Mouse (Mus musculus): ENCODE measurements around the gene Agps.

The Agps gene

GRCm38 (mm10) chr2:75831881-75832633 lies at the start of gene Agps:
Agps (plus strand) TSS chr2:75832177.
- in situ Hi-C loops (cut with MboI; ENCODE audit: unreplicated experiment in 2 of 2), result no loop called here

- in situ Hi-C loops (cut with MboI; ENCODE audit: unreplicated experiment in 2 of 2), result loop anchor here (5.0 to 25.0 kb wide), 7 partner anchors 61 to 1081 kb away; partner anchors contain the start of genes Cyct (in 1 of the 2), Hoxd8 (in 1 of the 2) and Rbm45 (in 1 of the 2)
Observed at GRCm38 (mm10) chr2:75786075-75786474, 45.9 kb upstream of the Agps start.

DNA sequence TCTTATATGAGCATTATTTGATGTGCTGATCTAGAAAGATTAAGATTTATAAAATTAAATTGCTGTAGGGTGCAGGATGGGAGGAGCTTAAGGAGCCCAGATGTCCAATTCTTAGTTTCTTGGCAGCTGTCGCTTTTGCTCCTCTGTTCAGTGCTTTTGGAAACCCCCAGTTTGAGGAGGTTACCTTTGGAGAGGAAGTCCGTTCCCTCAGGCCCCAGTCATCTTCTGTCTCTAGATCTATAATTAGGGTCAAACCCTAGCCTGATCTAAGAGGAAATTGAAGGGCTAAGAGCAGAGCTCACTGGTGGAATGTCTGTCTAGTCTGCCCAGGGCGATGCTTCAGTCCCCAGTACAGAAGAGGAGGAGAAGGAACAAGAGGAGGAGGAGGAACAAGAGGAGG lies 43.5 kb upstream of the Agps start:
- in situ Hi-C loops (cut with MboI; ENCODE audit: unreplicated experiment in 2 of 2), result loop anchor here (5.0 to 25.0 kb wide), 7 partner anchors 59 to 1084 kb away; partner anchors contain the start of genes Cyct (in 1 of the 2), Hoxd8 (in 1 of the 2) and Rbm45 (in 1 of the 2)

DNA sequence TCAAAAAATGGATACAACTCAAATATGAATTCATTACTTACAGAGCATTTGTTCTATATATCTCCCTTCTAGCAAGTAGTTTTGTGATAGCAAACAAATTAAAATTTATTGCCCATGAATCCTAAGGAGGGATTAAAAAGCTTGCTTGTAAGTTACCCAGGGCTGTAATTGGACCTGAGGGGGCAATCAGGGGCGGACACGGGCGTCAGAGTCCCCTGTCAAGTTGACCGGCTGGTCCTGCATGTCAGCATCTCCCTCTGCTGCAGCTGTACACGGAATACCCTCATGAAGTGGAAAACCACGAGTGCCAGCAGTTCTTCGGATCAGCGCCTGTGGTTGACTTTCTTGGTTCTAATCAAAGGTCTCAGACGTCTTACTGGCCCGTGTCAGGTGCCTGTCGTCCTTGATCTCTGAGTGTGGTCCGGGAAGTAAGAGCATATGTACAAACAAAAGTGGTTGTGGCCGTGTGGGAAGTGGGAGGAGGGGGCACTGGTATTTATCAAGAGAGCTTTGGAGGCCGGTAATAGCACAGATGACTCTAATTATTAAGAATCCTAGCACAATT lies 41.9 kb upstream of the Agps start:
- in situ Hi-C loops (cut with MboI; ENCODE audit: unreplicated experiment in 2 of 2), result loop anchor here (5.0 to 25.0 kb wide), 7 partner anchors 57 to 1085 kb away; partner anchors contain the start of genes Cyct (in 1 of the 2), Hoxd8 (in 1 of the 2) and Rbm45 (in 1 of the 2)

DNA sequence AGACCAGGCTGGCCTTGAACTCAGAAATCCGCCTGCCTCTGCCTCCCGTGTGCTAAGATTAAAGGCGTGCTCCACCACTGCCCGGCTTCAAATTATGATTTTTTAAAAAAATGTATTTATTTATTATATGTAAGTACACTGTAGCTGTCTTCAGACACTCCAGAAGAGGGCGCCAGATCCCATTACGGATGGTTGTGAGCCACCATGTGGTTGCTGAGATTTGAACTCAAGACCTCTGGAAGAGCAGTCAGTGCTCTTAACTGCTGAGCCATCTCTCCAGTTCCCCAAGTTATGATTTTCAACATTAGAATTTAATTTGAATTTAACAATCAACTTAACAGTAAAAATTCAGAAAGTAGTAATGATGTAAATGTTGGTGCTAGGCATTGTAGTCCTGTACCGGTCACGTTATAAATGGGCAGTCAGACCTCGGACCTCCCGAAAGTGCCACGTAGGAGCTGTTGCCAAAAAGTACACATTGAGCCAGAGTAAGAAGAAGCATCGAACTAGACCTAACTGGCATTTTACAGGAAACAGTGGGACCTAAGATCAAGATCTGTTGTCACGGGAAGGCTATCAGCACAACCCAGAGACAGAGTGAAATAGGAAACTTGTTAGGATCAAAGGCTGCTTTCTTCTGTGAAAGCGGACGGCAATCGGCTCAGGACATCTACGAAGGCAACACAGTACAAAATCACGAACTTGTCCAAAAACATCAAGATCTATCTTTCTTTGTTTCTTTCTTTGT lies 40.2 kb upstream of the Agps start:
- in situ Hi-C loops (cut with MboI; ENCODE audit: unreplicated experiment in 2 of 2), result loop anchor here (25.0 kb wide), 3 partner anchors 321 to 571 kb away; partner anchors contain the start of genes Cyct (in 1 of the 2) and Rbm45 (in 1 of the 2)

- in situ Hi-C loops (cut with MboI; ENCODE audit: unreplicated experiment in 2 of 2), result loop anchor here (25.0 kb wide), 3 partner anchors 320 to 570 kb away; partner anchors contain the start of genes Cyct (in 1 of the 2) and Rbm45 (in 1 of the 2)
Observed at GRCm38 (mm10) chr2:75792377-75793203, 39.4 kb upstream of the Agps start.

DNA sequence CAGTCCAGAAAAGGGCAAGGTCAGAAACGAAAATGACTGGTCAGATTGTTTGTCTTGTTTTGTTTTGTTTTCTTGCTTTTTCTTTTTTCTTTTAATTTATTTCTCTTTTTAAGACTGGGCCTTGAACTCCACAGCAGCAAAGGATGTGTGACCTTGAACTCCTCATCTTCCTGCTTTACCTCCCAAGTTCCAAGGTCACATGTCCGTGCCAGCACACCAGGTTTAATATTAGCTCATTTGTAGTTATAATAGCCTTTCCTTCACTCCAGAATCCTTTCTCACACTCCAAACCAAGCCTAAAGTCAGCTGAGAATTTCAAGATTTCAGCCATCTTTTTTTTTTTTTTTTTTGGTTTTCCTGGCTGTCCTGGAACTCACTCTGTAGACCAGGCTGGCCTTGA lies 35.8 kb upstream of the Agps start:
- in situ Hi-C loops (cut with MboI; ENCODE audit: unreplicated experiment in 2 of 2), result loop anchor here (25.0 kb wide), 3 partner anchors 316 to 566 kb away; partner anchors contain the start of genes Cyct (in 1 of the 2) and Rbm45 (in 1 of the 2)

- in situ Hi-C loops (cut with MboI; ENCODE audit: unreplicated experiment in 2 of 2), result loop anchor here (25.0 kb wide), 3 partner anchors 314 to 564 kb away; partner anchors contain the start of genes Cyct (in 1 of the 2) and Rbm45 (in 1 of the 2)
Observed at GRCm38 (mm10) chr2:75798434-75798970, 33.5 kb upstream of the Agps start.

- in situ Hi-C loops (cut with MboI; ENCODE audit: unreplicated experiment in 2 of 2), result no loop called here
Observed at GRCm38 (mm10) chr2:75805767-75806166, 26.2 kb upstream of the Agps start.

DNA sequence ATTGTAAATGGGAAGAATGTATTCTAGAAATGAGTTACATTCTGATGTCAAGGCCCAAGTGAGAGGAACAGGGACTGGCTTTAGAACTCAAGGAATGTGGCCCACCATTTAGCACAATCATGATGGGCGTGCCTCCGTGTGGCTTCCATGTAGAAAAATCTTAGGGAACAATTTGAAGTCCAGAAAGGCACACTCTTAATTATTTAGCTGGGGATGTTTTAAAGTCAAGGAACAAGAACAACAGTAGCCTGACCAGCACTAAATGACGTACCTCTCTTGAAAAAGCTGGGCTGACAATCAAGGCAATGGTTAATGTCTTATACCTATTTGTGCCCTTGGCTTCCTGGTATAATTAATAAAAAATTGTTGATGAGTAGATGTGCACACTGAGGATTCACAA lies 25.1 kb upstream of the Agps start:
- in situ Hi-C loops (cut with MboI; ENCODE audit: unreplicated experiment in 2 of 2), result no loop called here

GRCm38 (mm10) chr2:75807460-75807859 lies 24.5 kb upstream of the Agps start:
- in situ Hi-C loops (cut with MboI; ENCODE audit: unreplicated experiment in 2 of 2), result no loop called here

DNA sequence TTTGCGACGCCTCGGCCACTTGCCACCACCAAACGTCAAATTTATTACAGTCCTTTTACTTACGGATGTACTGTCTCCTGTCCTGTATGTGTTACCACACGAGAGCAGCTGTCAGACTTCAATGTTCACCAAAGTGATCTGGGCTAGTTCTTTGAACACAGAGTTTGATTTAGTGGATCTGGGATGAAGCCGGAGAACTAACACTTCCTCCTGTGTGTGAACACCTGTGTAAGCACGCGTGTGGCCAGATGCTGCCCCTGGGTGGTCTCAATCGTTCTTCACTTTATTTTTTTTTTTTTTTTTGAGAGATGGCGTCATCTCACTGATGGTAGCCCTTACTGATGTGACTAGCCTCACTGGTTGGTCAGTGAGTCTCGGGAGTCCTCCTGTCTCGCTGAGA lies 17.1 kb upstream of the Agps start:
- in situ Hi-C loops (cut with MboI; ENCODE audit: unreplicated experiment in 2 of 2), result no loop called here

DNA sequence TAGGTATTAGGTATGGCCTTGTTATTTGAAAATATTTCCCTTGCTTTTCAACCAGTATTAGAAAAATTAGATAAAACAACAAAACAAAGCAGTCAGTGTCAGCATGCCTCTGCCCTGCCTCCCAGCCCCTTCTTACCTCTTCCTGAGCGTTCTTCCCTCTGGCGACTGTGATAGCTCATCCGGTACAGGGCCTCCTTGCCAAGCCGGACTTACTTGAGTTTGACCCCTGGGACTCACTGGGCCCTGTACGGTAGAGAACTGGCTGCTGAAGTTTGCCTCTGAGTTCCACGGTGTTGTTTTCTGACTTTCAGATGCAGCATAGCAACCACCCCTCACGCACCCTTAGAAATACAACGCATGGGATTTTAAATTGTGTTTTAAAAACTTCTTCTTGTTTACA lies 16.5 kb upstream of the Agps start:
- in situ Hi-C loops (cut with MboI; ENCODE audit: unreplicated experiment in 2 of 2), result no loop called here

DNA sequence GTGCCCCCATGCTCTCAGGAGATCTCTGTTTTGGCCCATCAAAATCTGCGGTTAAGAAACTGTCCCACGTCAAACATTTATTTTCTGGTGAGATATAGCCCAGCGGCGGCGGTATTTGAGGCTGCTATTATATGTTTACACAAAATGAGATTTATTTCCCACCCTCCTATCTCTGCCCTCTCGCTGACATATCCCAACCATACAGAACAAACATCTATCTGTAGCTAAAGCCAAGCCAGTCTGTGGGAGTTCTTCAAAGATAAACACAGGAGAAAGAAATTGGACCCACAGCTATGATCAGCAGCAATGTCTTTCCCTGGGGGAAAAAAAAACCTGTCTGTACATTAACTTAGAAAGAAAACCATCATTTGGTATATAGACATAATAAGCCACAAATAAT lies 15.3 kb upstream of the Agps start:
- in situ Hi-C loops (cut with MboI; ENCODE audit: unreplicated experiment in 2 of 2), result no loop called here

DNA sequence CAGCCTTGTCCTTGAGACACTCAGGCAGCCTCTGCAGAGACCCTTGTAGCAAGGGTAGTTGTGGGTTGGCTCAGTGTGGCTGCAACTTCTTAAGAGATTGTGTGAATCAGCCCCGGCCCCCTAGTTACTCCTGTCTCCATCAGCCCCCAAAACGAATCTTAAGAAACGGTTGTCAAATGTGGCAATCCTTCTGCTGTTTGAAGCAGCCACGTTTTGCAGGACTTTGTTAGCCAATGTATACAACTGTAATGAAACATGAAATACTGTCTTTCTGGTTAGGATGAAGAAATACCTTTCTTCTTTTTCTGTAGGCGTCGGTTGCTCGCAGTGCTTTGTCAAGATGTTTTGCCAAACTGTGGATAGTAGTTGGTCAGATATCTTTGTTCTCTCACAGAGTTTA lies 13.3 kb upstream of the Agps start:
- in situ Hi-C loops (cut with MboI; ENCODE audit: unreplicated experiment in 2 of 2), result no loop called here

DNA sequence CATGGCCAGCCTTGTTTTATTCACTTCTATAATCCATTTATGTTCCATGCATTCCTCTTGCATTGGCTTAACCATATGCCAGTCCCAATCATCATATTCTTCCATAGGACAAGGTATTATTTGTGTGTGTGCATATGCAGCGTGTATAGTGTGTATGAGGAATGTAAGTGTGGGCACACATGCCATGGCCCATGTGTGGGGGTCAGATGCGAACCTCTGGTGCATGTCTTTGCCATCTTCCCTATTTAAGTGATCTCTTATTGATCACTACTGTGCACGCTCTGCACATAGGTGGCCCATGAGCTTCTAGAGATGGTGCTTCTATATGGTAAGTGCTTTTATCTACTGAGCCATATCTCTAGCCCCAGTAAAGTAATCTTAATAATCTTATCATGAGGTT lies 12.2 kb upstream of the Agps start:
- in situ Hi-C loops (cut with MboI; ENCODE audit: unreplicated experiment in 2 of 2), result no loop called here

GRCm38 (mm10) chr2:75821971-75822751 lies 9.8 kb upstream of the Agps start:
- in situ Hi-C loops (cut with MboI; ENCODE audit: unreplicated experiment in 2 of 2), result no loop called here

- in situ Hi-C loops (cut with MboI; ENCODE audit: unreplicated experiment in 2 of 2), result no loop called here
Observed at GRCm38 (mm10) chr2:75823736-75824135, 8.2 kb upstream of the Agps start.

- in situ Hi-C loops (cut with MboI; ENCODE audit: unreplicated experiment in 2 of 2), result no loop called here
Observed at GRCm38 (mm10) chr2:75824144-75824543, 7.8 kb upstream of the Agps start.
